Mouse (Mus musculus): ENCODE data around the gene Prok2.

GRCm38 (mm10) chr6:99677325-99677724 lies 48.9 kb downstream of the Prok2 start:
- TF ChIP-seq CTCF (IDR thresholded peaks at IDR 0.05; ENCODE audit: low read depth) = no peak
- TF ChIP-seq EP300 (IDR thresholded peaks at IDR 0.05; ENCODE audit: low read depth) = no peak
